Mouse (Mus musculus) brain, embryonic 14.5 days (tissue): ENCODE results near the gene Bcor.

ENCODE experiments used
- CTCF ChIP-seq: fragments of 200-500 bp; IDR thresholded peaks from 2 replicates; pipeline ENCODE4 v1.5.1; 2012; ENCODE audit warnings: inconsistent platforms, mild to moderate bottlenecking, moderate library complexity, borderline replicate concordance; ENCODE audit not compliant: insufficient read depth, insufficient read length; ENCODE audit errors: extremely low read depth
- POLR2A ChIP-seq: fragments of 200-500 bp; IDR thresholded peaks from 2 replicates; pipeline ENCODE4 v1.6.1; 2012; ENCODE audit warnings: mild to moderate bottlenecking, inconsistent platforms, borderline replicate concordance; ENCODE audit not compliant: poor library complexity, insufficient read depth, insufficient read length, severe bottlenecking; ENCODE audit errors: extremely low read depth

- TF ChIP-seq POLR2A = no peak
- TF ChIP-seq CTCF = no peak
Observed at GRCm38 (mm10) chrX:12091431-12092061, 68.6 kb downstream of the Bcor start.
